In the genomic region with DNA sequence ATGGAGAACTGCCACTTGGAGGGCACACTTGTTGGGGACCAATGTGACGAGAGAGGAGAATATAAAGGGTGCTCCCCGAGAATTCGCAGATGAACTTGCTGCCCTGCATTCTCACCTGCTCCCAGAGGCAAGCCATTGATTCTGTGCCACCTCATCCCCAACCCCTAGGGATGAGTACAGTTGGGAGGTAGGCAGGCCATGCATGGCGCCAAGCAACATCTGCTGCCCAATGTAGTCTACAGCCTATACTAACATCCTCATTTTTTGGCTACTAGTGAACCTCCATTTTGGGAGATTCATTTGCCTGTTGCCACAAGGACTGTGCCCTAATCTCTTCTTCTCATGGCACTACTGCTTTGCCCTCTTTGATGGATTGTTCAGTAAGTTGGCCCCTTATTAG, we compare ENCODE assay signal across 30 mouse cellular contexts. TPM values are rescaled to one million over a fixed set of nuclear protein-coding genes. Genes with fewer than 3 reads are reported as not detected.
"Had no signal": no experiment of that assay in that cellular context is flagged by ENCODE, and none has a peak within 500 bp of the region (broad histone marks: within the 10 kb centered on the region; RNA-seq: fewer than 3 reads in every experiment).

No protein-coding gene starts in this region.

- H3K4me3 ChIP-seq: embryonic facial prominence, embryonic 10.5 days; embryonic facial prominence, embryonic 12.5 days; embryonic facial prominence, embryonic 13.5 days; embryonic facial prominence, embryonic 15.5 days; erythroblast, embryonic 14.5 days; forebrain, embryonic 10.5 days; forebrain, embryonic 12.5 days; forebrain, embryonic 15.5 days; gastrocnemius, adult 2 months; heart, adult 2 months had no signal

- H3K4me1 ChIP-seq: embryonic facial prominence, embryonic 10.5 days; embryonic facial prominence, embryonic 12.5 days; embryonic facial prominence, embryonic 13.5 days; embryonic facial prominence, embryonic 15.5 days; forebrain, embryonic 10.5 days; forebrain, embryonic 12.5 days; forebrain, embryonic 15.5 days had no signal

- H3K9me3 ChIP-seq: forebrain, embryonic 15.5 days had no signal

- DNase-seq: cerebellum, adult 18-20 months; cerebellum, adult 2 months; cerebellum, adult 8-10 months; cerebellum, adult 9-10 months; cerebellum, adult 9-11 months; cerebellum, postnatal 10 days; cerebellum, postnatal 14 days; cerebellum, postnatal 25 days; cerebellum, postnatal 36 days; embryo, embryonic 11 days; forebrain, postnatal 0 days; gastrocnemius, adult 2 months; gastrocnemius, postnatal 10 days; gastrocnemius, postnatal 14 days; gastrocnemius, postnatal 25 days; gastrocnemius, postnatal 36 days; heart, adult 18-20 months; heart, adult 2 months had no signal

- H3K27me3 ChIP-seq: embryonic facial prominence, embryonic 12.5 days; embryonic facial prominence, embryonic 13.5 days; embryonic facial prominence, embryonic 15.5 days; forebrain, embryonic 12.5 days; forebrain, embryonic 15.5 days had no signal

- H3K4me2 ChIP-seq: embryonic facial prominence, embryonic 12.5 days; embryonic facial prominence, embryonic 13.5 days; embryonic facial prominence, embryonic 15.5 days; forebrain, embryonic 12.5 days; forebrain, embryonic 15.5 days had no signal

- H3K36me3 ChIP-seq: embryonic facial prominence, embryonic 10.5 days; embryonic facial prominence, embryonic 12.5 days; embryonic facial prominence, embryonic 13.5 days; embryonic facial prominence, embryonic 15.5 days; forebrain, embryonic 10.5 days; forebrain, embryonic 12.5 days; forebrain, embryonic 15.5 days had no signal

- H3K27ac ChIP-seq: embryonic facial prominence, embryonic 10.5 days; embryonic facial prominence, embryonic 12.5 days; embryonic facial prominence, embryonic 13.5 days; embryonic facial prominence, embryonic 15.5 days; forebrain, embryonic 10.5 days; forebrain, embryonic 12.5 days; forebrain, embryonic 15.5 days; gastrocnemius, adult 2 months; heart, adult 2 months had no signal

- ATAC-seq: forebrain, embryonic 14.5 days; forebrain, embryonic 15.5 days; forebrain, embryonic 16.5 days; forebrain, postnatal 0 days had no signal

- H3K9ac ChIP-seq: embryonic facial prominence, embryonic 12.5 days; embryonic facial prominence, embryonic 13.5 days; embryonic facial prominence, embryonic 15.5 days; forebrain, embryonic 12.5 days; forebrain, embryonic 15.5 days; forebrain, postnatal 0 days had no signal

RNA-seq across cellular contexts. Expression of a gene that starts 59.5 kb away (rescaled TPM):
- total RNA-seq: common myeloid progenitor, adult 5-6 weeks; granulocyte monocyte progenitor cell, adult 5-6 weeks had no signal
- polyA plus RNA-seq: erythroblast, embryonic 14.5 days had no signal
